Mouse (Mus musculus): ENCODE results near the gene Ralb. TPM values are rescaled to one million over a fixed set of nuclear protein-coding genes. Genes with fewer than 3 reads are reported as not detected.

Gene Ralb
- polyA plus RNA-seq (2015; fragmentation: Nextera tagmentation; extraction: Ambion mirVana): 40.2 and 50.1 TPM in 2 replicates

DNA sequence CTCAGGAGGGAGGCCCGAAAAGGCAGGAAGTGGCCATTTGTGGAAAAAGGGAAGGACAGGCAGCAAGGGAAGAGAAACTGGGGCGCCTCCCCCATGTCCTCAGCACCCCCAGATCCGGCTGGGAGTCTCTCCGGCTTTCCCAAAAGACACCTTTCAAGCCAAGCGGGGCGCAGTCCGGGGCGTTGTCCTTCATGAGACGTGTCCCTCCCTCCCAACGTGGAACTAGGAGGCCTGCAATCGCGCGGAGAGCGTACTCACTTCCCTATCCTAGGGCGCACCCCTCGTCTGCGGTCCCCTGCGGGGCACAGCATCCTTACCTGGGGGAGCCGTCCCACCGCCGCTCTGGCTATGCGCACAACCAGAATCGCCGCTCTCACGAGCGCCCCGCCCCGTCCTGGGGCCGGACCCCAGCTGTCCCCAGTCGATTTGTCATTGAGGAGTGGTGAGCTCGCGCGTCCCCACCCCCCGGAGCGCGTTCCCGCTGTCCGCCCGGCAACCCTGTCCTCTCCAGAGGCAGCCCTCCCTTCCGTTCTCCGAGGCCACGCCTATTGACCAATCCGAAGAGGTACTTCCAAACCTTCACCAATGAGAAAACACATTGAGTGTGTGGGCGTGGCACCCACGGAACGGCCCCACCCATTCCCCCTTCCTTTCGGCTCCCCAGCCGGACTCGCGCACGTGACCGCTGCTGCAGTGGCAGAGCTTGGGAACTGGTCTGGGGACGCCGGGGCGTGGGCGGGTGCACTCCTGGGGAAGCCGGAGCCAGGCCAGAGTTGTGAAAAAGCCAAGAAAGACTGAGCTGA lies at the start of gene Ralb:
Ralb (minus strand) TSS at position 535 of the 803 bp plus-strand sequence.

DNA sequence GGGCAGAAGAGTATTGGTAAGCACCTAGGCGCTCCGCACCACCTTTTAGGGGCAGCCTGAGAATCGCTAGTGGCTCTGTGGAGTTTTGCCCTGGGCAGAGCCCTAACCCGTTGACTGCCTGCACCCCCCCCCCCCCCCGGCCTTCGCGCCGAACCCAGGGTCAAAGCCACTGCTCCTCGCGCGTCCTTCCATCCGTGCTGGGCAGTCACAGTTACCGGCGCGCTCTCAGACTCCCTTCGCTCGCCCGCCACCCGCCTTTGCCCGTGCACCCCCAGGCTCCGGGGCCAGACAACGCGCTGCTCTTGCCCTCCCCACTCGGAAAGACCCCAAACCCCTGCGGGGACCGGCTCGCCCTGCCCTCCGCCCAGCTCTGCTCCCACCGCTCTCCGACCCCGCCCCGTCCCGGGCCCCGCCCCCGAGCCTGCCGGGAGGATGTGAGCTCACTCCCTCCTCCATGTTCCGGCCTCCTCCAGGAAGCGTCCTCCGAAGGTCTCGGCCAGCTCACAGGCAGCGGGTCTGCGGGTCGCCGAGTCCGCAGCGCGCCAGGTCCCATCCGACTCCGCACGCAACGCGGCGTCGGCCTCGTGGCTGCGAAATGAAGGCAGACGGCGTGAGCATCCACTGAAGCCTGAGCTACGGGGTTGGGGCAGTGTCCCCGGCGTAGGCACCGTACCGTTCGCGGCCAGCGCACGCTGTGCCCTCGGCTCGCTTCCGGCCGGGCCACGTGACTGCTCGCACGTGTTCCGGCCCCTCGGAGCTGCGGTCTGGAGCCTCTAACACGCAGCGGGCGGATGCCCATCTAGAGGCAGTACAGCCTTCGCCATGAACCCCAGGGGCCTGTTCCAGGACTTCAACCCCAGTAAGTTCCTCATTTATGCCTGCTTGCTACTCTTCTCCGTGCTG lies 21.3 kb upstream of the Ralb start, which contains the start of gene Tmem185b:
Tmem185b (plus strand) TSS at position 472 of the 903 bp plus-strand sequence.

GRCm38 (mm10) chr1:119421576-119422421 lies 82.8 kb downstream of the Ralb start, which contains the start of gene Inhbb:
Gene Inhbb, minus strand, starts transcription at chr1:119422248.

Other genes starting within 250 kb of the Ralb start
- gene Inhbb, start 82.5 kb downstream of the Ralb start, polyA plus RNA-seq (2015; fragmentation: Nextera tagmentation; extraction: Ambion mirVana): 0.16 and 0.27 TPM in 2 replicates
- 9.3 and 15.4 TPM in 2 replicates for gene Tmem185b, start 21.4 kb upstream of the Ralb start, polyA plus RNA-seq (2015; fragmentation: Nextera tagmentation; extraction: Ambion mirVana)
- gene Epb41l5, start 144.2 kb upstream of the Ralb start, polyA plus RNA-seq (2015; fragmentation: Nextera tagmentation; extraction: Ambion mirVana): 3.6 and 3.7 TPM in 2 replicates